Mouse (Mus musculus) hindbrain, postnatal 0 days (tissue): Measurements from ENCODE around the gene Selenoi. TPM values are rescaled to one million over a fixed set of nuclear protein-coding genes. Genes with fewer than 3 reads are reported as not detected.
A peak's percentile ranks its signal among the peaks of the same experiment; 100 is the strongest.

ENCODE experiments used
- ATAC-seq: fragments of 200-750 bp; cut with Nextera tagmentation; 2 replicates; pipeline ENCODE4 v1.8.0; 2017; ENCODE audit warnings: mild to moderate bottlenecking, moderate TSS enrichment, moderate library complexity
- DNase-seq: peaks from one replicate; pipeline ENCODE4 v3.0.0-alpha.2; 2015; ENCODE audit warnings: low spot score
- H3K27ac ChIP-seq: fragments of 300-500 bp; sonication (generic); 2 replicates; pipeline ENCODE4 v1.5.1; 2014; ENCODE audit warnings: mild to moderate bottlenecking
- H3K27me3 ChIP-seq: fragments of 300-500 bp; sonication (generic); 2 replicates; pipeline ENCODE4 v1.6.1; 2014; ENCODE audit warnings: low read length, mixed read lengths; ENCODE audit not compliant: insufficient read depth
- H3K36me3 ChIP-seq: fragments of 300-500 bp; sonication (generic); 2 replicates; pipeline ENCODE4 v1.6.1; 2014; ENCODE audit warnings: low read length, mixed read lengths; ENCODE audit not compliant: insufficient read depth
- H3K4me1 ChIP-seq: fragments of 300-500 bp; sonication (generic); 2 replicates; pipeline ENCODE4 v1.6.1; 2014; ENCODE audit warnings: antibody characterized with exemption, low read length, mixed read lengths; ENCODE audit not compliant: insufficient read depth
- H3K4me2 ChIP-seq: fragments of 300-500 bp; sonication (generic); 2 replicates; pipeline ENCODE4 v1.6.1; 2014; ENCODE audit warnings: low read depth, mild to moderate bottlenecking, low read length, moderate library complexity, mixed read lengths
- H3K4me3 ChIP-seq: fragments of 300-500 bp; sonication (generic); 2 replicates; pipeline ENCODE4 v1.5.1; 2014; ENCODE audit warnings: low read length
- H3K9ac ChIP-seq: fragments of 300-500 bp; sonication (generic); replicated peaks from 2 replicates; pipeline ENCODE4 v1.6.1; 2014; ENCODE audit warnings: mild to moderate bottlenecking, low read length, moderate library complexity, mixed read lengths
- H3K9me3 ChIP-seq: fragments of 300-500 bp; sonication (generic); 2 replicates; pipeline ENCODE4 v1.6.1; 2016; ENCODE audit warnings: low read length, mixed read lengths
- CTCF ChIP-seq: IDR thresholded peaks from 2 replicates; pipeline ENCODE4 v1.5.1; 2016; ENCODE audit warnings: antibody characterized with exemption, control low read depth, low read depth
- WGBS: fragments of 180-500 bp; shearing (Covaris S2); extraction: QIAGEN DNeasy Blood & Tissue Kit; methylation state at CpG from one replicate; pipeline ENCODE4 v1.1.7; 2014; 5-methylcytosine and 5-hydroxymethylcytosine counted together
- polyA plus RNA-seq: library from polyadenylated mRNA; unstranded; fragments of >200 nt; fragmentation: Nextera tagmentation; extraction: Ambion mirVana; gene quantifications from 2 replicates; pipeline ENCODE4 v1.2.1, GENCODE M21; 2015
- total RNA-seq: library from RNA; depleted of rRNA; stranded (reverse); fragments of >200 nt; gene quantifications from 2 replicates; pipeline ENCODE4 v1.2.3, GENCODE M21; 2014

Selenoi gene
- total and polyA plus RNA-seq, 2 experiments from 2014 or later, result 23.1 to 99.5 TPM

DNA sequence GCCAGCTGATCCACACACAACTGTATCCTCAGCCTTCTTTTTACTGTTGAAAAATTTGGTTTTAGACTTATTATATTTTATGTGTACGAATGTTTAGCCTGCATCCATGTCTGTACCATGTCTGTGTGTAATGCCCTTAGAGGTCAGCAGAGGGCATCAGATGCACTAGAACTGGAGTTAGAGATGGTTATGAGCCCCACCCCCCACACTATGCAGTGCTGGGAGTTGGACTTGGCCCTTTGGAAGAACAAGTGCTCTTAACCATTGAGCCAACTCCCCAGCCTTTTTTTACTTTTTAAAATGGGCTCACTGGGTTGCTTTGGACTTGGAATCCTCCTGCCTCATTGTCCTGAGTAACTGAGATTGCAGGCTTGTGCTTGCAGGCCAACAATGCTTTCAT lies 15.3 kb downstream of the Selenoi start:
- peak; percentile 21 for DNase-seq
- Histone ChIP-seq H3K4me2 (no peak overlapping the region), H3K9ac (no peak overlapping the region), H3K4me1 (no peaks in the 10 kb centered on the region), H3K9me3 (no peaks in the 10 kb centered on the region), H3K27me3 (no peaks in the 10 kb centered on the region), H3K4me3 (no peak overlapping the region), H3K36me3 (no peaks in the 10 kb centered on the region; the same call in 1 of the 2 replicates), H3K27ac (no peak overlapping the region)
- no peak for ATAC-seq
- peak; percentile 43 for TF ChIP-seq CTCF
- WGBS, result 95% methylated on average over 1 of the region's 1 CpGs

DNA sequence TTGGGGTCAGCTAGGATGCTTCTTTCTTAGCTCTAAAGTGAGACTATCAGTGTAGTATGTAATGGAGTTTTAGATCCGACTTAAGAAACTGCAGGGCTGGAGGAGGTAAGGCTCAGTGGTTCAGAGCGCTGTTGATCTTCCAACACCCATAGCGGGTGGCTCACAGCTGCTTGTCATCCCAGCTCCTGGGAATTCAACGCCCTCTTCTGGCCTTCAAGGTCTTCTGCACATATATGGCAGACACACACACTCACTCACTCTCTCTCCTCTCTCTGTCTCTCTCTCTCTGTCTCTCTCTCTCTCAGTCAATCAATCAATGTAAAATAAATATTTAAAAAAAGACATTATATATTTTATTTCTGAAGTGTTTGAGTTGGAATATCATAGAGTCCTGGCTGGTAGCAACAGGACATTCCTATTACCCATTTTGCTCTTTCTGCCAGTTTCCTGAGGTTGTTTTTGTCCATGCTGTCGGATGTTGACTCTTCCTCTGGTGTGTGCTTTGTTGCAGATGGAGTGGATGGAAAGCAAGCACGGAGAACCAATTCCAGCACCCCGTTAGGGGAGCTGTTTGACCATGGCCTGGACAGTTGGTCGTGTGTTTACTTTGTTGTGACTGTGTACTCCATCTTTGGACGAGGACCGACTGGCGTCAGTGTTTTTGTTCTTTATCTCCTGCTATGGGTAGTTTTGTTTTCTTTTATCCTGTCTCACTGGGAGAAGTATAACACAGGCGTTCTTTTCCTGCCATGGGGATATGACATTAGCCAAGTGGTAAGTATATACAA lies 23.4 kb downstream of the Selenoi start:
- H3K9me3 ChIP-seq, result no peaks in the 10 kb centered on the region
- 88% methylated on average over 12 of the region's 12 CpGs for WGBS
- ATAC-seq, result no peak
- no peak overlapping the region for H3K9ac ChIP-seq
- no peak overlapping the region for H3K27ac ChIP-seq
- peaks cover 11% of the 10 kb centered on the region; the same call in 1 of the 2 replicates for H3K36me3 ChIP-seq
- H3K4me2 ChIP-seq, result no peak overlapping the region
- TF ChIP-seq CTCF, result no peak
- H3K4me1 ChIP-seq, result no peaks in the 10 kb centered on the region
- no peak for DNase-seq
- no peak overlapping the region for H3K4me3 ChIP-seq
- H3K27me3 ChIP-seq, result no peaks in the 10 kb centered on the region

DNA sequence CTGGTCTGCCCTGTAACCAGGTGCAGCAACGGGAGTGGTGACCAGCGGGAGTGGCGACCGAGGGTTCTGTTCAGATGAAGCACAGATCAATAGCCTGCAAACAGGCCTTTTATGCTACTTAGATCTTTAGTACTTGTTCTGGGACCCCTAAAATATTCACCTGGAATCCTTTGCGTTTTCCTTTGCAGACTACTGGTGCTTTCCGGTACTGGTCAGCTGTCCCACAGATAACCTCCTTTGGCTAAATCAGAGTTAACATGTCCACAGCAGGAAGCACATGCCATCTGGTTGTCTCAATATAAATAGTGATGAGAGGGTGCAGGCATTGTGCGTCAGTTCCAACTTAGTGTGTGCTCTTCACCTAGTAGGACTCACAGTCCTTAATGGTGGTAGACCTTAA lies 26.4 kb downstream of the Selenoi start:
- no peak for TF ChIP-seq CTCF
- ATAC-seq (no peak), DNase-seq (no peak)
- Histone ChIP-seq H3K4me3 (no peak overlapping the region), H3K27ac (no peak overlapping the region), H3K9ac (no peak overlapping the region), H3K4me1 (no peaks in the 10 kb centered on the region), H3K36me3 (peaks cover 16% of the 10 kb centered on the region; the same call in 1 of the 2 replicates), H3K27me3 (no peaks in the 10 kb centered on the region), H3K9me3 (no peaks in the 10 kb centered on the region), H3K4me2 (no peak overlapping the region)
- WGBS, result 88% methylated on average over 7 of the region's 7 CpGs

DNA sequence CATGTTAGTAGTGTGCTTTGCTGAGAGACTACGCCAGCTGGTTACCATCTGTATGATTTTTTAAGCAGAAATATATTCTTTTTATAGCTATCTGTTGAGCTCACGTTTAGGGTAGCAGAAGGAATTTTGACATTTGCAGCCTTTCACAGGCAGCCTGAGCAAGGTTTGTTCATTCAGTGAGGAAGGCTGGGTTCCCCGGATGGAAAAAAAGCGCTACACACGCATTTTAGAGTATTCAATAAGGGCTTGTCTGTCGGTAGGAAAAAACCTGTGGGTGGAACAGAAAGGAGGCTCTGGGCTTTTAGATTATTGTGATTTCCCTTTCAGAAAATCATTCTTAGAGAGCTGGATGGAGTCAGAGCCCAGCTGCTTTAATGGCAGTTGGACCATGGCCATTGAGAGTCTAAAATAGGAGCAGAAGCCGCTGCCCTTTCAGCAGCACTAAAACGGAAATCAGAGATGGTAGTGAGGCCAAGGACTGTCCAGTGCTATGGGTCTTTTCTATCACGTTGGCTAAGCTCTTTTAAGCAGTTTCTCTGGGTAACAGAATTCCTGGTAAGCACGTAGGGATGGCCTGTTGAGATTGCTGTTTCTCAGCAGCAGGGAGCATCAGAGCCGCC lies 38.3 kb downstream of the Selenoi start:
- DNase-seq, result peak; percentile 7
- Histone ChIP-seq H3K27ac (peak overlapping the region; percentile 22; the same call in 1 of the 2 replicates), H3K4me3 (no peak overlapping the region), H3K36me3 (peaks cover 16% of the 10 kb centered on the region), H3K27me3 (no peaks in the 10 kb centered on the region), H3K9me3 (no peaks in the 10 kb centered on the region), H3K4me2 (0 out of 2 replicates have a peak overlapping the region, but pooled peaks have one; percentile 11), H3K4me1 (0 out of 2 replicates have a peak, but pooled peaks cover 3% of the 10 kb centered on the region), H3K9ac (no peak overlapping the region)
- 44% methylated on average over 11 of the region's 11 CpGs for WGBS
- no peak for ATAC-seq
- TF ChIP-seq CTCF, result no peak

DNA sequence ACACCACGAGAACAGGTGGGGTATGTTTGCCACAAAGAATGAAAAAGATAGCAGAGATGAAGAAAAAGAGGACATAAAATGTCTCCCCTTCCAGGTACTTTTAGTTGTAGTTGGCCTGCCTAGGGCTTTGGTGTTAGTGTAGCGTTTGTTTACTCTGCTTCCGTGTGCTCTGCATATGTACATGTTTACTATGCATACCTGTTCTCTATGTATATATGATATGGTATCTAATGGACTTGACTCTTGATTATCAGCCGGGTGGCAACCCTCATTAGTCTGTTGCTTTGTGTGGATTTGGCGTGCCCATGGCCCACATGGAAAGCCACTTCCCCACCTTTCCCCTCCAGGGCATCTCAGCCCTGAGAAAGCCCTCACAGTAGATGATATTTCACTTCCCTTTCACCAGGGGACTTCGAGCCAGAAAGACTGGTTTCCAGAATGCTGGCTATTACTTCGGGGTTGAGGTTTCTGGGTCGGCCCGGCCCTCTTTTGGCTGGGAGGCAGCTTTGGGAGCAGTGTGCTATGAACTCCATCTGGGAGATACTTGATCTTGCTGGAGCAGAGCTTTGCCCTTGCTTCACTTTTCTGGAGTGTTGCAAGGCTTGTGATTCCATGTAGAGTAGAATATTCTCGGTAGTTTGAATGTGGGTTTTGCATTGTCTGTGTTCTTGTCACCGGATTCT lies 39.4 kb downstream of the Selenoi start:
- Histone ChIP-seq H3K27ac (no peak overlapping the region), H3K4me1 (0 out of 2 replicates have a peak, but pooled peaks cover 3% of the 10 kb centered on the region), H3K9ac (no peak overlapping the region), H3K4me2 (no peak overlapping the region), H3K36me3 (peaks cover 8% of the 10 kb centered on the region; the same call in 1 of the 2 replicates), H3K27me3 (no peaks in the 10 kb centered on the region), H3K9me3 (no peaks in the 10 kb centered on the region), H3K4me3 (no peak overlapping the region)
- 85% methylated on average over 11 of the region's 11 CpGs for WGBS
- ATAC-seq (no peak), DNase-seq (no peak)
- no peak for TF ChIP-seq CTCF

DNA sequence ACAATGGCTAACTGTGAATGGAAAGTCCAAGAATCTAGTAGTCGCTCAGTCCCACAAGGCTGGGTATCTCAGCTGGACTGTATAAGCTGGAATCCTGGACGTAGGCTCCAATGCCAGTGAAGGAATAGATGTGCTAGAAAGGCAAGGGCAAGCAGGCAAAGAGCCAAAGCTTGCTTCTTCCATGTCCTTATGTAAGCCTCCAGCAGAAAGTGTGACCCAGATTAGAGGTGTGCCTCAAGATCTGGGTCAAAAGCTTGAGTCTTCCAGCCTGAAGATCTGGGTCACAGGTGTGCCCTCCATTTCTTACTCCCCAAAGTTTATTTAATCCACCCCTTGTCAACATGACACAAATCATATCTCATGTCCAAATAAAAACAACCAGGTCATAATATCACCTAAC lies 44.0 kb downstream of the Selenoi start:
- ATAC-seq (no peak), DNase-seq (no peak)
- no peaks in the 10 kb centered on the region for H3K36me3 ChIP-seq
- no peaks in the 10 kb centered on the region for H3K4me1 ChIP-seq
- no peaks in the 10 kb centered on the region for H3K27me3 ChIP-seq
- H3K9me3 ChIP-seq, result no peaks in the 10 kb centered on the region
- no peak overlapping the region for H3K9ac ChIP-seq
- no peak for TF ChIP-seq CTCF
- 90% methylated on average over 2 of the region's 2 CpGs for WGBS
- H3K4me3 ChIP-seq, result no peak overlapping the region
- H3K4me2 ChIP-seq, result no peak overlapping the region
- no peak overlapping the region for H3K27ac ChIP-seq
